Mouse (Mus musculus) urinary bladder, postnatal 4 days (tissue): ENCODE measurements around the gene Gfy.
A peak's percentile ranks its signal among the peaks of the same experiment; 100 is the strongest.

Source experiments
- DNase-seq, 2 experiments: peaks; one replicate each; pipeline ENCODE4 v3.0.0; 2021 to 2022; ENCODE audit warnings: low spot score in 2 of 2

Gfy gene

GRCm38 (mm10) chr7:45179469-45179868 is at the start of gene Gfy:
TSS of gene Gfy (minus strand) at chr7:45179569.
- DNase-seq = no peak

GRCm38 (mm10) chr7:45229046-45229445 is 49.7 kb upstream of the Gfy start:
- no peak for DNase-seq

- DNase-seq = no peak
These were observed 49.2 kb upstream of the Gfy start for GRCm38 (mm10) chr7:45228548-45228947.

DNA sequence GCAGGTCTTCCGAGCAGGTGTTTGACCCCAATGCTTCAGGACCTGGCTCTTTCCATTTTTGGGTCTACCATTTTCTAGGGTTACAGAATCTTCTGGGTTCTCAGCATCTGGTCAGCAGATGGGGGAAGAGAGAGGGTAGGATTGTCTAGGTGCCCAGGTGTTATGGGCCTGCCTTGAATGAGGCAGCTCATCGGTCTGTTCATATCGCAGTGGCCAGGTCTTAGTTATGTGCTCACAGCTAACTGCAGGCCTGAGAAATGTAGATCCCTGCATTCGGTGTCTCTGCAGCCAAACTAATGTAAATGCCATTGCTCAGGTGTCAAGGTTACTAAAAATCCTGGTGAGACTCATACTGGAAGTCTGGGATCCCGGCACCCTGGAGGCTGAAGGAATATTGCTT is 47.1 kb upstream of the Gfy start:
- DNase-seq = no peak

- DNase-seq = no peak
These were observed 45.5 kb upstream of the Gfy start for GRCm38 (mm10) chr7:45224826-45225225.

DNA sequence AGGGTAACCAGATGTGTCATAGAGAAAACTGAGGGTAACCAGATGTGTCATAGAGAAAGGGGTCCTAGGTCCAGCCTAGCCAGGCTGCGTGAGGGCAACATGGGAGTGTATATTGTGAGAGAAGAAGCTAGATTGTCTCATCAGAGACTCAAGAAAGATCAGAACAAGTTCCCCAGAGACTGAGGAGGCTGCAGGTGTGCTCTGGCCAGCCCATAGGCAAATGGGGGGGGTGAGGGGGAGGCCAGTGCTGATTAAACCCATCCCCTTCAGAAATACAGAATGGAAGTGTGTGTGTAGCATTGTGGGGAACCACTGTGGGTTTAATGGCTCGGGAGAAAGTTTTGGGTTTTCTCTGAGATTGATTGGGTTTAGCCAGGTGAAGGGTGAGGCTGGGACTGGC is 42.3 kb upstream of the Gfy start:
- DNase-seq = no peak

GRCm38 (mm10) chr7:45216442-45217183 is 37.2 kb upstream of the Gfy start:
- peak; percentile 77 to 84 for DNase-seq

GRCm38 (mm10) chr7:45215673-45216441 is 36.5 kb upstream of the Gfy start, which contains the start of gene Tead2:
TSS of gene Tead2 (plus strand) at chr7:45215753.
- peak in 1 of 2 experiments; percentile 74 for DNase-seq

DNA sequence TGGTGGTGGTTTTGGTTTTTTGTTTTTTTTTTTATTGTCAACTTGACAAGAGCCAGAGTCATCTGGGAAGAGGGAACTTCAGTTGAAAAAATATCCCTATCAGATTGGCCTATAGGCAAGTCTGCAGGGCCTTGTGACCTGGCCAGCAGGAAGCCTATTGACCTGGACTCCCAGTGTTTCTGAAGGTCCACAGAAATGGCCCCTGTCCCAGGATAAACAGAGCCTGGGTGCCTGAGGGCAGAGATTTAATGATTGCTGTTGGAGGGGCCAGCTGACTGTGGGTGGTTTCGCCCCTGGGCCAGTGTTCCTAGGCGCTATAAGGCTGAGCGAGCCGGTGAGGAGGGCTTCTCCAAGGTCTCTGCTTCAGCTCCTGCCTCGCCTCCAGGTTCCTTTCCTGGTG is 34.3 kb upstream of the Gfy start:
- no peak for DNase-seq

GRCm38 (mm10) chr7:45212356-45212755 is 33.0 kb upstream of the Gfy start:
- no peak for DNase-seq

- no peak for DNase-seq
These were observed 32.5 kb upstream of the Gfy start, which contains the start of gene Dkkl1 for GRCm38 (mm10) chr7:45211851-45212251. TSS of gene Dkkl1 (minus strand) at chr7:45212147.

DNA sequence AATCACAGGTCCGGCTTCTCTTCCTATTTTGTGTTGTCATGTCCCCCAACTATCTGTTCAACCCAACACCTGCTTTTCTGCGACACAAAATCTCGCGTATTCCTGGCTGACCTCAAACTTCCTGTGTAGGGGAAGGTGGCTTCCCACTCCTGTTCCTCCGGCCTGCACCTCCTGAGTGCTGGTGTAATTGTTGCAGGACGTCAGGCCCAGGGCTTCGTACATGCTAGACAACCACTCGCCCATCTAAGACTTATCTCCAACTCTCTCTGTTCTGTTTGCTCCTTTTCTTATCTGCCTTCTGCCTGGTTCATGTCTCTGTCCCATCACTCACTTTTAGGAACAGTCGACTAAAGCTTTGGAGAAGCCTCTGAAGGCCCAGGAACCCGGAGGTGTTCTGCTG is 31.7 kb upstream of the Gfy start:
- no peak for DNase-seq

GRCm38 (mm10) chr7:45208260-45208659 is 28.9 kb upstream of the Gfy start:
- DNase-seq = no peak

- DNase-seq = peak; percentile 85 to 91
These were observed 25.2 kb upstream of the Gfy start, which contains the start of gene Ccdc155 for GRCm38 (mm10) chr7:45204380-45205143. TSS of gene Ccdc155 (minus strand) at chr7:45204892.

DNA sequence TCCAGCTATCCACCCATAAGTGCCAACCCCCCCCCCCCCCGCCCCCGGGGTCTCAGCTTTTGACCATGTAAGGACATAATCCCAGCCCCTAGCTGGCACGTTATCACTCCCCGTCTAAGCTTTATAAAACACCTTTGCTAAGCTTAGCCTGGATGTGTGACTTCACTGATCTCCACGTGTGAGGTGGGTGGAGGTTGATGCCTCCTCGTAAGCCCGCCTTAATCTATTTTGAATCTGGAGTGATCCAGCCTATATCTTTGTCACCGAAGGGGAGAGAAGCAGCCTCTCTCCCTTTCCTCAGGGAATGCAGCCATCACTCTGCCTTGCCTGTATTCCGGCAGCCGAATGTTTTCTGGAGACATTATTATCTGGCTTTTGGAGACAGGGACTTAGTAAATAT is 23.3 kb upstream of the Gfy start:
- DNase-seq = no peak

DNA sequence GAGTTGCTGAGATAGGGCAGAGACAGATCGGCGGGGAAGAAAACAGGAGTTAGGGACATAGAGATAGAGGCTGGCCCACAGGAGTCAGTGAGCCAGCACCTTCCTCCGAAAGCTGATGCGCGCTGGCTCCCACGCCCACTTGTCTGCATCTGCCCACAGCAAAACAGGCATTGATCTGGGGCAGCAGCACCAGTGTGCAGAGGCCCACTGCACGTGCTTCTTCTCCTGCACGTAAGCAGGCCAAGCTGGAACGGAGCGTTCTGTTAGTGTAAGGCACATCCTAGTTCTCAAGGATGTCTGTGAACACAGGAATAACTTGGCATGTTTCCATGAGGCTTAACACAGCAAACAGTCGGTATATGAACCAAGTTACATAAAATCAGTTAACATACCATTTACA is 19.6 kb upstream of the Gfy start:
- DNase-seq = no peak

GRCm38 (mm10) chr7:45198435-45198834 is 19.1 kb upstream of the Gfy start:
- peak; percentile 58 to 71 for DNase-seq

GRCm38 (mm10) chr7:45196994-45197393 is 17.6 kb upstream of the Gfy start:
- no peak for DNase-seq

GRCm38 (mm10) chr7:45196176-45196535 is 16.8 kb upstream of the Gfy start:
- DNase-seq = no peak

DNA sequence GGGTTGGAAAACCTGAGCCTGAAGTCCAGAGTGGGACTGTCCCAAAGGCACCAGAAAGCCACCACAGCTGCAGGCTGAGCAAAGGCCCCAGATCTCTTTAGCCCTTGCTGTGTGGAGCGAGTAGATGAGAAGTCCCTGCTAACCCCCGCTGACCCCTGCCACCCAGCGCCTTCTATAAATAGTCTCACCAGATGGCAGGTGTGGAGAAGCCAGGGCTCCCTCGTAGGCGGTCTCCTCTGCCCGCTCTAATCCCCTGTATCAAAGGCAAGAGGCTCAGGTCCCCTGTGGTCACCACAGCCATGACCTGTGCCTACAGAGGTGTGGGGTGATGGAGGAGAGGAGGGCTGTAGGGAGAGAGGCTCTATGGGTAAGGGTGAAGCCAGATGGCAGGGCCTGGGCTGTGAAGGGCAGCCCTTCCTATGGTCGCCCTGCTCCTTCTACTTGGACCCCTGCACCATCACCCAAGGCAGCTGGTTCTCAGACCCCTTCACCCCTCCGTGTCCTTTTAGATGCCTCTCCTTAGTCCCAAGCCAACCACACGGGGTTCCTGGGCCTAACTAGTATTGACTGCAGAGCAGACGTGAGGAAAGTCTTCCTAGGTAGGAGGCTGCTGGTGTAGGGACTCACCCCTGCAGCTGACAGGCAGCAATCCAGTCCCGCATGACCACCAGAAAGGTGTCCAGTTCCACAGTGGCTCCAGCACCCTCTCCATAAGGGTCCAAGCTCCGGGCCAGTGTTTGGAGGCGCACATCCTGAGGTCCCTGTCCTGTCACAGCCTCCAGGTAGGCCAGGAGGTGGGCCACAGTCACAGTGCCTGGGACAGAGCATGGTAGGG is 16.2 kb upstream of the Gfy start:
- no peak for DNase-seq
